Mouse (Mus musculus) embryonic facial prominence, embryonic 11.5 days (tissue): ENCODE measurements around the gene Slc11a2. TPM values are rescaled to one million over a fixed set of nuclear protein-coding genes. Genes with fewer than 3 reads are reported as not detected.

Experiments
- ATAC-seq: fragments of 200-750 bp; cut with Nextera tagmentation; replicated peaks from 2 replicates; pipeline ENCODE4 v1.8.0; 2017; ENCODE audit warnings: low read depth; ENCODE audit not compliant: insufficient number of reproducible peaks, low FRiP score, low TSS enrichment
- DNase-seq: peaks from one replicate; pipeline ENCODE4 v3.0.0-alpha.2; 2015; ENCODE audit warnings: low spot score
- H3K27ac ChIP-seq: fragments of 300-500 bp; sonication (generic); replicated peaks from 2 replicates; pipeline ENCODE4 v1.5.1; 2014; ENCODE audit warnings: mild to moderate bottlenecking, low read depth, low read length, control low read depth
- H3K27me3 ChIP-seq: fragments of 300-500 bp; sonication (generic); 2 replicates; pipeline ENCODE4 v1.6.1; 2014; ENCODE audit warnings: mild to moderate bottlenecking, low read length, moderate library complexity, mixed read lengths; ENCODE audit not compliant: control insufficient read depth, insufficient read depth
- H3K36me3 ChIP-seq: fragments of 300-500 bp; sonication (generic); replicated peaks from 2 replicates; pipeline ENCODE4 v1.6.1; 2014; ENCODE audit warnings: low read depth, mild to moderate bottlenecking, low read length, moderate library complexity, mixed read lengths; ENCODE audit not compliant: control insufficient read depth, insufficient read depth
- H3K4me1 ChIP-seq: fragments of 300-500 bp; sonication (generic); 2 replicates; pipeline ENCODE4 v1.6.1; 2014; ENCODE audit warnings: low read length, mixed read lengths; ENCODE audit not compliant: control insufficient read depth, insufficient read depth
- H3K4me2 ChIP-seq: fragments of 300-500 bp; sonication (generic); 2 replicates; pipeline ENCODE4 v1.6.1; 2014; ENCODE audit warnings: low read depth, mild to moderate bottlenecking, control low read depth, low read length, moderate library complexity
- H3K4me3 ChIP-seq: fragments of 300-500 bp; sonication (generic); 2 replicates; pipeline ENCODE4 v1.5.1; 2014; ENCODE audit warnings: low read depth, low read length, control low read depth
- H3K9ac ChIP-seq: fragments of 300-500 bp; sonication (generic); replicated peaks from 2 replicates; pipeline ENCODE4 v1.6.1; 2014; ENCODE audit warnings: mild to moderate bottlenecking, control low read depth, low read length
- H3K9me3 ChIP-seq: fragments of 300-500 bp; sonication (generic); replicated peaks from 2 replicates; pipeline ENCODE4 v1.6.1; 2016; ENCODE audit warnings: mild to moderate bottlenecking, low read length, inconsistent platforms, mixed read lengths; ENCODE audit not compliant: control insufficient read depth
- WGBS: fragments of 180-500 bp; shearing (Covaris S2); extraction: QIAGEN DNeasy Blood & Tissue Kit; methylation state at CpG from one replicate; pipeline ENCODE4 v1.1.7; 2014; 5-methylcytosine and 5-hydroxymethylcytosine counted together
- polyA plus RNA-seq: library from polyadenylated mRNA; unstranded; fragments of >200 nt; fragmentation: Nextera tagmentation; extraction: Ambion mirVana; gene quantifications from 2 replicates; pipeline ENCODE4 v1.2.1, GENCODE M21; 2014

Slc11a2 gene
- polyA plus RNA-seq, 1 experiment from 2014 or later: 18.8 TPM

GRCm38 (mm10) chr15:100463712-100464111, 38.8 kb upstream of the Slc11a2 start:
- H3K4me1 ChIP-seq: 0 out of 2 replicates have a peak, but pooled peaks cover 2% of the 10 kb centered on the region
- peak; percentile 73 for DNase-seq
- no peaks in the 10 kb centered on the region for H3K36me3 ChIP-seq
- H3K27ac ChIP-seq: no peak overlapping the region
- H3K4me2 ChIP-seq: no peak overlapping the region
- WGBS: 24% methylated on average over 6 of the region's 6 CpGs
- no peak overlapping the region for H3K9ac ChIP-seq
- ATAC-seq: no peak
- no peak overlapping the region for H3K4me3 ChIP-seq
- H3K9me3 ChIP-seq: no peaks in the 10 kb centered on the region
- H3K27me3 ChIP-seq: no peaks in the 10 kb centered on the region

- 82% methylated on average over 5 of the region's 5 CpGs for WGBS
- Histone ChIP-seq H3K4me2 (no peak overlapping the region), H3K27ac (no peak overlapping the region), H3K9me3 (no peaks in the 10 kb centered on the region), H3K27me3 (no peaks in the 10 kb centered on the region), H3K9ac (no peak overlapping the region), H3K4me1 (no peaks in the 10 kb centered on the region; the same call in 1 of the 2 replicates), H3K36me3 (no peaks in the 10 kb centered on the region), H3K4me3 (no peak overlapping the region)
- ATAC-seq (no peak), DNase-seq (no peak)
Measured at GRCm38 (mm10) chr15:100462086-100462485, 37.2 kb upstream of the Slc11a2 start.

DNA sequence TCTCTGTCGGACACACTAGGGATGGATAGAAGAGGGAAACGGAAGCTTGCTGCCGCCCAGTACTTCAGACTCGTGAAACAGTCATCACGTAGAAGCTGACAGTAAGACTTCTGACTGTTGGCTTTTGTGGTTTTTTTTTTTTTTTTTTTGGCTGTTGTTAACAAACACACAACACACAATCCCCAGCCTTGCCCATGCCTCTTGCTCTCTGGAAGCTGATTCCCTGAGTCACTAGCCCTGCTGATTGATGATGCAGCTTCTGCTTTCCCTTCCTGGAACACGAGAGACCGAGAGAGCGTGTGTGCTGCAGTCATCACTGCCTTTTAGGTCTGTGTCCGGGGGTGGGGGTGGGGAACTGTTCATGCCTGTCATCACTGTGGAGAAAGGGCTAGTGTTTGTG, 36.8 kb upstream of the Slc11a2 start:
- Histone ChIP-seq H3K9me3 (no peaks in the 10 kb centered on the region), H3K36me3 (no peaks in the 10 kb centered on the region), H3K4me3 (no peak overlapping the region), H3K4me2 (no peak overlapping the region), H3K27ac (no peak overlapping the region), H3K4me1 (no peaks in the 10 kb centered on the region; the same call in 1 of the 2 replicates), H3K9ac (no peak overlapping the region), H3K27me3 (no peaks in the 10 kb centered on the region)
- WGBS: 75% methylated on average over 9 of the region's 9 CpGs
- DNase-seq: no peak
- ATAC-seq: no peak

DNA sequence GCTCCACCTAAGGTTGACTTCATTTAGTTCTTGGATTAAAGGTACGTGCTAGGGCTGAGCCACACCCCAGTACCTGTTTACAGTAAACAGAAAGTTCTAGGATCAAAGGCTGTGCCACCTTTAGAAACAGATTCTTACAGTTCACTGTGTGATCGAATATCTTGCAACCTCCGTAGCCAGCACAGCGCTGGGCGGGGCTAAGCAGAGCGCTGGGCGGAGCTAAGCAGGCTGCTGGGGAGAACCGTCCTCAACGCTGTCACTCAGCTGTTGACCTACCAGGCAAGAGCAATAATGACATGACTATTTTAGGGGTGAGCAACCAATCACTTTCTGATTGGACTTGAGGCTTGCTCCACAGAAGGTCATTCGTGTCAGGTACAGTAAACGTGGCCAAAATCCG, 36.1 kb upstream of the Slc11a2 start:
- Histone ChIP-seq H3K27me3 (no peaks in the 10 kb centered on the region), H3K4me1 (no peaks in the 10 kb centered on the region; the same call in 1 of the 2 replicates), H3K4me3 (no peak overlapping the region), H3K27ac (no peak overlapping the region), H3K36me3 (no peaks in the 10 kb centered on the region), H3K4me2 (no peak overlapping the region), H3K9ac (no peak overlapping the region), H3K9me3 (no peaks in the 10 kb centered on the region)
- ATAC-seq (no peak), DNase-seq (peak; percentile 60)
- WGBS: 10% methylated on average over 12 of the region's 12 CpGs

- Histone ChIP-seq H3K27ac (no peak overlapping the region), H3K4me2 (no peak overlapping the region), H3K36me3 (no peaks in the 10 kb centered on the region), H3K27me3 (no peaks in the 10 kb centered on the region), H3K9me3 (no peaks in the 10 kb centered on the region), H3K9ac (no peak overlapping the region), H3K4me3 (no peak overlapping the region), H3K4me1 (no peaks in the 10 kb centered on the region; the same call in 1 of the 2 replicates)
- peak; percentile 76 for DNase-seq
- ATAC-seq: no peak
- WGBS: 51% methylated on average over 10 of the region's 10 CpGs
Measured at GRCm38 (mm10) chr15:100458055-100458454, 33.2 kb upstream of the Slc11a2 start.

GRCm38 (mm10) chr15:100457340-100457739, 32.5 kb upstream of the Slc11a2 start:
- ATAC-seq (no peak), DNase-seq (peak; percentile 92)
- no peak overlapping the region for H3K4me3 ChIP-seq
- H3K4me2 ChIP-seq: no peak overlapping the region
- H3K9me3 ChIP-seq: no peaks in the 10 kb centered on the region
- no peak overlapping the region for H3K9ac ChIP-seq
- whole genome bisulfite sequencing: 6% methylated on average over 17 of the region's 17 CpGs
- no peak overlapping the region for H3K27ac ChIP-seq
- H3K36me3 ChIP-seq: no peaks in the 10 kb centered on the region
- no peaks in the 10 kb centered on the region for H3K27me3 ChIP-seq
- H3K4me1 ChIP-seq: no peaks in the 10 kb centered on the region; the same call in 1 of the 2 replicates

- Histone ChIP-seq H3K4me2 (no peak overlapping the region), H3K4me3 (no peak overlapping the region), H3K27ac (no peak overlapping the region), H3K27me3 (no peaks in the 10 kb centered on the region), H3K36me3 (no peaks in the 10 kb centered on the region), H3K9me3 (no peaks in the 10 kb centered on the region), H3K9ac (no peak overlapping the region), H3K4me1 (no peaks in the 10 kb centered on the region; the same call in 1 of the 2 replicates)
- 61% methylated on average over 7 of the region's 7 CpGs for WGBS
- ATAC-seq (no peak), DNase-seq (no peak)
Measured at GRCm38 (mm10) chr15:100456356-100456991, 31.6 kb upstream of the Slc11a2 start.

DNA sequence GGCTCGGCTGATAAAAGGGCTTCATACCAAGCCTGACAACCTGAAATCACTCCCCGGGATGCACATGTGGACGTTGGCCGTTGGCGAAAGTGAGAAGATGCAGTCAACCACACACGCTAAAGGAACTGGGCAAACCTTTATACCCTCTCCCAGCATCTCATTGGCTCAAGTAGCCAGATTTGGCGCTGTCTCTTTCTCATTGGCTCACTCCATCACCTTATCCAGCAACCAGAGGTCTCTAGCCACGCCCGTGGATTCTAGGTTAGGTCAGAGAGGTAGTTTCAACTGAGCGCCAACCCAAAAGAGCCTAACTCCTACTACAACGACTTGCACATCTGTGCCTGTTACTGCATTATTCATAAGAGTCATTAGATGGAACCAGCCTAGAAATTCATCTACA, 27.6 kb upstream of the Slc11a2 start:
- H3K4me3 ChIP-seq: no peak overlapping the region
- H3K9ac ChIP-seq: no peak overlapping the region
- no peak for DNase-seq
- H3K36me3 ChIP-seq: no peaks in the 10 kb centered on the region
- no peaks in the 10 kb centered on the region for H3K27me3 ChIP-seq
- H3K4me2 ChIP-seq: no peak overlapping the region
- WGBS: 78% methylated on average over 11 of the region's 11 CpGs
- no peak for ATAC-seq
- H3K27ac ChIP-seq: no peak overlapping the region
- no peaks in the 10 kb centered on the region for H3K9me3 ChIP-seq
- no peaks in the 10 kb centered on the region; the same call in 1 of the 2 replicates for H3K4me1 ChIP-seq
